Mouse (Mus musculus) lung, postnatal 36 days (tissue): Measurements from ENCODE around the gene Cxcl13.

ENCODE experiments used
- DNase-seq: peaks from one replicate; pipeline ENCODE4 v3.0.0; 2022; ENCODE audit warnings: mixed read lengths

Gene Cxcl13

DNA sequence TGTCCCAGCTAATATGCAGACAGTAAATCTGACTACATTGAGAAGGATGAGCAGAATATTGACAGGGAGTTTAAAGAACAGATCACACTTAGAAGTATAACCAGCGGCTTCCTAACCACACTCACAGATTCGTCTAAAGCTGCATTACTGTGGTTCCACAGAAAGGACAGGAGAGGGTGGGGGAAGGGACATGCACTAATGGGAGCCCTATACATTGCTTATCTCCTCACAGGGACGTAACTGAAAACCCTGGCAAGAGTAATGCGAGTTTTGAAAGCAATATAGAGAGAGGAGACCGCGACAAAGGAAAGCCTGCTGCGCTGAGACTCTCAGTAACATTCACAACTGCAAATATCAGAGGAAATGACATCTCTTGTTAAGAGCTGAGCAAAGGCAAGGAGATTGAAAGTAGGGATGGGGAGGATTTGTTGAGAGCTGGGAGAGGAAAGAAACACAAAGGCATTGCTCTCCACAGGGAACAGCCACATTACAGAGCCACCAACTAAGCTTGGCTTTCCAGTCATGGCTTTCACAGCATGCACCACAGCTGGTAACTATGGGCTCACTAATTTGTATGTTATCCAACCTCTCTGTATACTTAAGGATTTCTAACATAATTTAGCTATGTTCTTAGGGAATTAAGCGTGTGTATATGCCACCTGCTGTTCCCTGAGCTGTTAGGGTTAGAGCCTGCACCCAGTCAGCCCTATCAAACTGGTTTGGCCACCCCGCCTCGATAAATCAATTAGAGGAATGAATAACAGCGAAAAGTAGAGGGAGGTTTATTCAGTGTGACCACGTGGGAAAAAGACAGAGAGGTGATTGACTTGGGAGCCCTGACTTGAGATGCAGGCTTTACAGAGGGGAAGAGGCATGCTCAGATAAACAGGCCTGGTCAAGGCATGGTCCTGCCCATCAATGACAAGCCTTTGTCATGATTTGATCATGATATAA, 34.9 kb downstream of the Cxcl13 start:
- no peak for DNase-seq

GRCm38 (mm10) chr5:95997276-95997675, 40.5 kb downstream of the Cxcl13 start:
- DNase-seq, result no peak

GRCm38 (mm10) chr5:96003348-96003747, 46.6 kb downstream of the Cxcl13 start:
- DNase-seq, result no peak

- no peak for DNase-seq
Measured at GRCm38 (mm10) chr5:96008274-96008842, 51.6 kb downstream of the Cxcl13 start.

- peak; percentile 59 for DNase-seq
Measured at GRCm38 (mm10) chr5:96009076-96009475, 52.3 kb downstream of the Cxcl13 start.
